Mouse (Mus musculus) adrenal gland, postnatal 36 days (tissue): ENCODE results near the gene Mylpf. TPM values are rescaled to one million over a fixed set of nuclear protein-coding genes. Genes with fewer than 3 reads are reported as not detected.
"Not testable (repeated sequence)": the region's sequence is repeated elsewhere in the genome, so short reads cannot be mapped to it uniquely, and the experiment has no call there.

Experiments used
- DNase-seq, 2 experiments: peaks; one replicate each; pipeline ENCODE4 v3.0.0; 2021; ENCODE audit warnings: mixed read lengths in 1 of 2
- total RNA-seq, 2 experiments: library from RNA; stranded (reverse); gene quantifications; 2 replicates each; pipeline ENCODE4 v1.2.3; 2021

The Mylpf gene
- total RNA-seq, 2 experiments from 2014 or later, result 1.9 to 2.7 TPM

DNA sequence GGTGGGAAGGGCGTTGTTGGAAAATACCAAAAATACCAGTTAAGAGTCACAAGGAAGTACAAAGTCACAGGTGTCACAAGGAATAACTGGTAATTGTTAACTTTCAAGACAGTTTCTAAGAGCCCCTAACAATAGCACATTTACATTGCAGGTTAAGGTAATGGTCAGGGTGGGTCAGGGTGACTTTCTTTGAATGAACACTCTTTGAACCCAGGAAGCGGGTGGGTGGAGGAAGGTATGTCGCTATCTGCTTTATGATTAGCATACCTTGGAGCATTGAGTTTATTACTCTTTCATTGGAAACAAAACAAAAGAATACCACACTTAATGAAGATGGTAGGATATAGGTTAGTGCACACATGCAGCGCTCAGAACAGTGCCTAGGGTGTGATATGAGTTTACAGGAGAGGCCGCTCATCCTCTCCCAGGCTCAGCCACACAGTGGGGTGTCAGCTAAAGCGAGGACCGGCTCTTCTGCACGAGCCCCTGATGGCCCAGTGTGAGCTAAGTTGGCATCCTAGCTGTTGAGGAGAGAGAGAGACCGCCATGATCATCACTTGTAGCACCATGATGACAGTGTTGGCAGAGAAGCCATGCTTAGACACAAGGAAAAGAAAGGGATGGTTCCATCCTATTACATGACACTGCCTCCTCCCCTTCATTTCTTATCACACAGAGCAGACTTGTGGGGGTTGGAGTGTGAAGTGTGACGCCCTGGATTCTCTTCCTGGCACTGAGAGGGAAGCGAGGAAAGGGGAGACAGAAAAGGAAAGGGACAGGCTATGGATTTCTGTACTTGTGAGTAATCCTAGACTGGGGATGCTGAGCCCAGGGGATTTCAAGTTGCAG lies 16.7 kb downstream of the Mylpf start:
- DNase-seq, result no peak

DNA sequence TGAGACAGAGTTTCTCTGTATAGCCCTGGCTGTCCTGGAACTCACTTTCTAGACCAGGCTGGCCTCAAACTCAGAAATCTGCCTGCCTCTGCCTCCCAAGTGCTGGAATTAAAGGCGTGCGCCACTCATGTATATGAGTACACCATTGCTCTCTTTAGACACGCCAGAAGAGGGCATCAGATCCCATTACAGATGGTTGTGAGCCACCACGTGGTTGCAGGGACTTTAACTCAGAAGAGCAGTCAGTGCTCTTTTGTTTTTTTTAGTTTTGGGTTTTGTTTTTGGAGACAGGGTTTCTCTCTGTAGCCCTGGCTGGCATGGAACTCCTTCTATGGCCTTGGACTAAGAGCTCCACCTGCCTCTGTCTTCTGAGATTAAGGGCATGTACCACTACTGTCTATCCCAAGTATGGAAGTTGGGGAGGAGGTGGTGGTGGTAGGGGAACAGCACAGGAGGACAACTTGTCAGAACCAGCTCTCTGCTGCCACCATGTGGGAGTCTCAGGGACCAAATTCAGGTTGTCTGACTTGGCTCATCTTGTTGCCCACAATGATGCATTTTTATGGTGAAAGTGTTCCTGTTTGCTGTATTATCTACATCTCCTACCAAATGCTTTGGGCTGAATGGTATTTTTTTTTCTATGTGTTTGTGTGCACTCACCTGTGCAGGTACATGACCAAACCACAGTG lies 20.1 kb downstream of the Mylpf start:
- DNase-seq, result peak; percentile 83 to 90

DNA sequence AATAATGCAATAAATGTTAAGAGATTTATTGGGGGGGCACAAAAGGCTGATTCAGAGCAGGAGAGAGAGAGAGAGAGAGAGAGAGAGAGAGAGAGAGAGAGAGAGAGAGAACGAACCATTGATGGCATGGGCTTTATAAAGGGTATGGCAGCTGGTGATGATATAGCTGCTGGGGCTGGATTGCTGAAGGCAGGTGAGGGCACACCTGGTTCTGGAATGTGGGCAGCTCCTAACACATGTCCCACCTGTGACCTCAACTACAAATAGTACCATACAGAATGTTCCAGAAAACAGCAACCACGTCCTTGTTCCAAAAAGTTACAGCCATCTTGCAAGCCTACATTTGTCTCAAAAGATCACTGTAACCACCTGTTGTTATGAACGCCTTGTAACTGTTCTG lies 22.7 kb downstream of the Mylpf start:
- DNase-seq, result no peak

DNA sequence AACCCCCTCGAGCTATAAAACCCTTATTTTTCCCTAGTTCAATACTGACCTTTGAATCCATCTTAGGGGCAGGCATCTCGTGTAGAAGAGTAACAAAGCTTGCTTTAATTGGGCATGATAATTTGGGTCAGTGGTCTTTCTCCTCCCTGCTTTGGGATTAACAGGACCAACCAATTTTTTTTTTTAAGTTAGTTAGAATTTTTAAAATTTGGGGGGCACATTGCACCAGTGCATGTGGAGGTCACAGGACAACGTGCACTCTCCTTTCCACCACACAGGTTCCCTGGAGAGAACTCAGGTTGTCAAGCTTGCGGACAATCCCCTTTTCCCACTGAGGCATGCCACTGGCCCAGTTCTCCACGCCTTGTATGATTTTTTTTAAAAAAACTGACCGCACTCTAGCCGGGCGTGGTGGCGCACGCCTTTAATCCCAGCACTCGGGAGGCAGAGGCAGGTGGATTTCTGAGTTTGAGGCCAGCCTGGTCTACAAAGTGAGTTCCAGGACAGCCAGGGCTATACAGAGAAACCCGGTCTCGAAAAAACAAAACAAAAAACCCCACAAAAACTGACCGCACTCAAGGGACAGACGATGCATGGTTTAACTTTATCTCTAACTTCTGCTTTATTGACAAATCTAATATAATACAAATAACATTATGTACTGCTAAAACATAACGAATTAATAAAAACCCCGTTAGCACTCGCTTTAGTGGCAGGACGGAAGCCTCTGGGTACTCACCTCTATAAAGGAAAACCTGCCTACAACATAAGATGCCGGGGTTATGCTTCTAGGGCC lies 23.3 kb downstream of the Mylpf start:
- DNase-seq, result no peak

DNA sequence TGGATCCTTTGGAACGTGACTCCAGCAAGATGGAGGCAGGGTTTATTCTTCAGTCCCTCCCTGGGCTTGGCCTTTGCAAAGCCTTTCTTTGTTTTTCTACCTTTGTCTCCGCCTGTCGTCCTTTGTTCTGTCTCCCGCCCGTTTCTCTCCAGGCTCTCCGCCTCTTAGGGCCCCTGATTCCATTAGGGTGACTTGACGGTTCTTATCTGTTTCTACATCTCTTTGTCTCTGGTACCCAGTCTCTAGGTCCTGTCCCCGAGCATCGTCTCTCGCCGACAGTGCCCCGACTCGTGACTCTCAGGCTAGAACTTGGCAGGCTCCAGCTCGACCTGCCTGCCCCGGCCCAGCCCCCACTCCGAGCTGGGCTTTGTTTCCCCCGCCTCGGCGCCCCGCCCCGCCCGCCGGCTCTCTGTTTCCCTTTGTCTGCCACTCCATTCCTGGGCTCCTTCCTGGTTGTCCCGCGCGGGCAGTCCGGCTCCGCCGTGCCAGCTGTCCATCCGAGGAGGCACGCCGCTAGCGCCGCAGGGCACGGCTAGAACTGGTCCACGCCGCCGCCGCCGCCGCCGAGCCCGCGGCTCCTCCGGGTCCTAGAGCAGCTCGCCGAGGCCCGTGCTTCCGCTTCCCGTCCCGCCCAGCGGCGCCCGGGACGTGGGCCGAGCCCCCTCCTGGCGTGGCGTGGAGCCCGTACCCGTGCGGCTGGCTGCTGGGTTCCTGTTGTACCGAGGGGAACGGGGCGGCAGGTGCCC lies 24.1 kb downstream of the Mylpf start, which contains the start of the genes Zfp553 and Sept1:
Gene Zfp553, plus strand, starts transcription at position 440 of the 746 bp plus-strand sequence.
Gene Sept1, minus strand, starts transcription at position 509 of the 746 bp plus-strand sequence.
- peak; percentile 89 to 93 for DNase-seq

DNA sequence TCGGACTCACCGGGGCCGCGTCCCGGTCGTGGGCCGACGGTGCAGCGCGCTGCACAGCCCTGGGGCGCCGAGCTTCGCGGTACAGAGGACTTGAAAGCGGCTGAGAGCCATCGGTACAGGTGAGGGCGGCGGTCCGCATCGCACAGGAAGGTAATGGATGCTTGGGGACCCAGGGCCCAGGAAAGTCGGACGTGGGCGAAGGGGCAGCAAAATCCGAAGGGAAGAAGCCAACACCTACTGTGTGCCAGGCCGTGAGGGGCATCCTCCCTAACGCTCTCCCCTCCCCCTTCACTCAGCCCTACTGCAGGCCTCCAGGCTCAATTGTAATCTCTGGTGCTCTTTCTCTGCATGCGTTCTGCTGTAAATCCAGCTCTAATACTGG lies 24.7 kb downstream of the Mylpf start:
- peak; percentile 32 to 51 for DNase-seq

DNA sequence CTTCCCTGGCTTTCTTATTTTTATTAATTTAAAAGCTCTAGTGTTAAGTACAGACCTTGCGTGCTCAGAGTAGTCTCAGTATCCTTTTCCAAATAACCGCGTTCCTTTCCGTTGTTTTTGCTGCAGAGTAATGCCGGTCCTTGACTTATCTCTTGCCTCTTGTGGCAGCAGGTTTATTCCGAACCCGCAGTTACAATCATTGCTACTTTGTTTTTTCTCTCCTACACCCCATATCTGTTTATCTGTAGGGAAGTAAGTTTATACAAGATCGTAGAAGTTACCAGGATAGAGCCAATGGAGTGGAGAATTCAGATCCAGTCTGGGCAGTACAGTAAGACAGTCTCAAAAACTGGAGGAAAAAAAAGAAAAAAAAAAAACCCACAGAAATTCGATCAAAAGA lies 25.1 kb downstream of the Mylpf start:
- DNase-seq, result no peak

DNA sequence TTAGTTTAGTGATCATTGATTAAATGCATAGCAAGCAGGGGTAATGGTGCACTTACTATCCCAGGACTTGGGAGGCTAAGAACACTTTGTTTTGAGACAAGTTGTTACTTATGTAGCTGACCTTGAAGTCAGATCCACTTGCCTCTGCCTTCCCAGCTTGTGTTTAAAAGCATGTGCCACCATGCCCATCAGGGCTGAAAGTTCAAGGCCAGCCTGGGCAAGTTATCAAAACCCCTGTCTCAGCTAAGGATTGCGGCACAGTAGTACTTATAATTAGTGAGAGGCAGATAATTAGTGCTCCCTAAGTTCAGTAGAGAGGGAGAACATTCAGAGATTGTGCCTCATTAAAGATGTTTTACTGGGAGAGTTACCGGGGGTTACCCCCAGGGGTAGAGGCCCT lies 26.1 kb downstream of the Mylpf start:
- DNase-seq, result peak in 1 of 2 experiments; percentile 43

DNA sequence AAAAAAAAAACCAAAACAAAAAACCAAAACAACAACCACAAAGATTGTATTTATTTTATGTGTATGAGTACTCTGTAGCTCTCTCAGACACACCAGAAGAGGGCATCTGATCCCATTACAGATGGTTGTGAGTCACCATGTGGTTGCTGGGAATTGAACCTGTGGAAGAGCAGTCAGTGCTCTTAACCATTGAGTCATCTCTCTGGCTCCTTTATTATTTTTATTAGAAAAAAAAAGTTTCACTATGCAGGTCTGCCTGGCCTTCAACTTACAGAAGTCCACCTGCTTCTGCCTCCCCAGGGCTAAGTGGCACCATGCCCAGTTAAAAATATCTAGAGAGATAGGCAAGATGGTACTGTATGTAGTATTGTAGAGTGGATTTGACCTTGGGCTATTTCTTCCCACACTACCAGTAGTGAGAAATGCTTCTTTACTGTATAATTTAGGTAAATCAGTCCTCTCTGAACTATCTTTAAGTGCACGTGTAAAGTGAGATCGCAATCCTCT lies 34.7 kb downstream of the Mylpf start:
- no peak for DNase-seq

DNA sequence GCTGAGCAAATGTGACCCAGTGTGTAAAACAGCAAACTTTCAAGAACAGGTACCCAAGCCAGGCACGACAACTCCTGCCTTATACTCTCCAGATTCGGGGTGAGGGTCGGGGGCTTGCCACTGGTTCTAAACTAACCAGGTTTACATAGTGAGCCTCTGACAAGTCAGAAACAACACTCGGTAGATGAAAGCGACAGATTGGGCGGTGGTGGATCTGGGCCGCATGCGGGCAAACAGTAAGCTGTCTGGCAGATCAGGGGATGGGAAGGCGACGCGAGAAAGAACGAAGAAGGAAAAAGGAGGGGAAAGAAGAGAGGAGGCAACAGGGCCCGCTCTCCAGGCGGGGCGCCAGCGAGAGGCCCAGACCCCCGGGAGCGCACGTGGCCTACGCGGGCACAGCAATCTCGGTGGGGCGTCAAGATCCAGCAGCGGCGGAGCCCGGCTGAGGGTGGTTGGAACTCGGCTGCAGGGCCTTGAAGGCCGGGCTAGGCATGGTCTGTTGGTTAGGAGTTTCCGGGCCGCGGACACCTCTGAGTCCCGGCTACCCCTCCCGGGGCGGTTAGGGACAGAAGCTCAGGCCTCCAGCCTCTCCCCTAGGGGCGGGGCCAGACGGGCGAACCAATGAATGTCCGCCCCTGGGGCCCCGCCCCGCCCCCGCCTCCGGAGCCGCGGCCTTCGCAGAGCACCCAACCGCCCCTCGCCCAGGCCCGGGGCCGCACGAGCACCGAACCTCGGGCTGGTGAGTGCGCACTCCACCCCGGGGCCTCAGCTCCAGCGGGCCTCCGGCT lies 35.4 kb downstream of the Mylpf start, which contains the start of gene Zfp771:
Gene Zfp771, plus strand, starts transcription at position 405 of the 788 bp plus-strand sequence.
- DNase-seq, result peak; percentile 97 to 99

DNA sequence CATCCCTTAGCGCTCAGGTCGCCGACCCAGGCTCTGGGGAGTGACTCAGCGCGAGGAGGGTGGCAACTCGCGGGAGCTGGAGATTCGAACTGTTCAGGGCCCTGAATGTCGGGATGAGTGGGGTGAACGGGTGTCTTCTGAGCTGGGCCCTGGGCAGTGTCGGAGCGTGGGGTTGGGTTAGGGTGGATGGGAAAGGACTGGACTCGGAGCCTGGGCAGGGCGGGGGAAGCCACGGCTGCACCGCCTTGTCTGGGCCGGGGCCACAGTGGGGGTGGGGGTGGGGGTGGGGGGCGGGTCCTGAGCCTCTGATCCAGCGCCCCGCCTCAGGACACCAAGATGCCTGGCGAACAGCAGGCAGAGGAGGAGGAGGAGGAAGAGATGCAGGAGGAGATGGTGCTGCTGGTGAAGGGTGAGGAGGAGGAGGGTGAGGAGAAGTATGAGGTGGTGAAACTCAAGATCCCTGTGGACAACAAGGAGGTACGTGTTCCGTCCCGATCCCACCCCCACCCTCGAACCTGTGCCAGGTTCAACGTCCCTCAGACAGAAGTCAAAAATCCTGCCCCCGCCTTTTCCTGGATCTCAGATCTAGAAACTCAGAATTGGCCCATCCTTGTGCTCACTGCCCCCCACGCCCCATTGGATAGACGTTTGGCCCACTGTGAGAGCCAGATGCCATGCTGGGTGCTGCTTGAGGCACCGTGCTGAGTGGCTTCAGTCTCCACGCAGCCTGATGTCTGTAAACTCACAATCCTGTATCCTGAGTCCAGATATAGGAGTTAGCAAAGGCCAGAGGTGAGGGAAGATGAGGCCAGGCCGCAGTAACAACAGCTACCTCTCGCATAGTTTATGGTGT lies 36.2 kb downstream of the Mylpf start:
- DNase-seq, result peak in 1 of 2 experiments; percentile 63

DNA sequence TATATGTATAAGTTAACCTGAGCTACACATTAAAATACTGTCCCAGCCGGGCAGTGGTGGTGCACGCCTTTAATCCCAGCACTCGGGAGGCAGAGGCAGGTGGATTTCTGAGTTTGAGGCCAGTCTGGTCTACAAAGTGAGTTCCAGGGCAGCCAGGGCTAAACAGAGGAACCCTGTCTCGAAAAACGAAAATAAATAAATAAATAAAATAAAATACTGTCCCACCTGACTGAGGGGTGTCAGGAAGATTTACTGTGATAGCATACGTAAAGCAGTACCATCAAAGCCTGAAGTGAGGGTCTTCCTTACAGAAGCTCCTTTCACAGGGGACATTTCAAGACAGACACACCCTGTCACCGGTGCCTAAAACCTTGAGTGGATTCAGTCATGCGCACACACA lies 41.8 kb downstream of the Mylpf start:
- DNase-seq, result not testable (repeated sequence)

DNA sequence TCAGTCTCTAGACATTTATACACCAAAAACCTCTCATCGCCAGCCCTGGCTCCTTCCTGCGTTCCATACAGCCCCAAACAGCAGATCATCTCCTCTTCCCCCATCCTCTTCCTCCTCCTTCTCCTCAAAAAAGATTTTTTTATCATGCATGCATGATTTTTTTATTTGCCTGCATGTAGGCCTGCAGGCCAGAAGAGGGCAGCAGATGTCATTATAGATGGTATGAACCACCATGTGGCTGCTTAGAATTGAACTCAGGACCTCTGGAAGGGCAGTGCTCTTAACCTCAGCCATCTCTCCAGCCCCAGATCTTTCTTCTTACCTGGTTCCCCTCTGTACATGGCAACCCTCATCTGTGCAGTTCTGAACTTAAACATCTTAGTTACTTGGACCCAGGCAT lies 43.7 kb downstream of the Mylpf start:
- no peak for DNase-seq

DNA sequence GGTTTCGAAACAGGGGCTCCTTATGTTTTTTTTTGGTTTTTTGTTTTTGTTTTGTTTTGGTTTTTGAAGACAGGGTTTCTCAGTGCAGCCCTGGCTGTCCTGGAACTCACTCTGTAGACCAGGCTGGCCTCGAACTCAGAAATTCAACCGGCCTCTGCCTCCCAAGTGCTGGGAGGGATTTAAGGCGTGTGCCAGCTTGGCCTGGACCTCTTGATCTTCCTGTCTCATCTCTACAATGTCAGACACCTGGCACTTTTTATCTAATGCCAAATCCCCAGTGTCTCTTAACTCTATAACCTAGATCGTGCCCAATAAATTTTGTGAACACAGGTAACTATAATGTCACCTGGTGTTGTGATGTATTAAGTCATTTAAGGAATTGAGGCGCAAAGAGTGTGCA lies 44.7 kb downstream of the Mylpf start:
- no peak for DNase-seq

DNA sequence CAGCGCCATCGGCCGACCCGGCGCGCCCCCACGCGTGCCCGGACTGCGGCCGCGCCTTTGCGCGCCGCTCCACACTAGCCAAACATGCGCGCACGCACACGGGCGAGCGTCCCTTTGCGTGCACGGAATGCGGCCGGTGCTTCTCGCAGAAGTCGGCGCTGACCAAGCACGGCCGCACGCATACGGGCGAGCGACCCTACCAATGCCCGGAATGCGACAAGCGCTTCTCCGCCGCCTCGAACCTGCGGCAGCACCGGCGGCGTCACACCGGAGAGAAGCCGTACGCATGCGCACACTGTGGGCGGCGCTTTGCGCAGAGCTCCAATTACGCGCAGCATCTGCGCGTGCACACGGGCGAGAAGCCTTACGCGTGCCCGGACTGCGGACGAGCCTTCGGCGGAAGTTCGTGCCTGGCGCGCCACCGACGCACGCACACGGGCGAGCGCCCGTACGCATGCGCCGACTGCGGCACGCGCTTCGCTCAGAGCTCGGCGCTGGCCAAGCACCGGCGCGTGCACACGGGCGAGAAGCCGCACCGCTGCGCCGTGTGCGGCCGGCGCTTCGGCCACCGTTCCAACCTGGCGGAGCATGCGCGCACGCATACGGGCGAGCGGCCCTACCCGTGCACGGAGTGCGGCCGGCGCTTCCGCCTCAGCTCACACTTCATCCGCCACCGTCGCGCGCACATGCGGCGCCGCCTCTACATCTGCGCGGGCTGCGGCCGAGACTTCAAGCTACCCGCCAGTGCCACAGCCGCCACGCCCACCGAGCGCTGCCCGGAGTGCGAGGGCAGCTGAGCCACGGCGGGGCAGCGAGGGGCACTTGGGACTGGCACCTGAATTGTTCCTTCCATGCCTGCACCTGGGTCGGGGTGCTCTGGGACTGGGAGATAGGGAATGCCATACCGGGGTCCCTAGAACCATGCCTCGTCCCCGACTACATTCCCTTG lies 45.4 kb downstream of the Mylpf start:
- DNase-seq, result peak; percentile 96

DNA sequence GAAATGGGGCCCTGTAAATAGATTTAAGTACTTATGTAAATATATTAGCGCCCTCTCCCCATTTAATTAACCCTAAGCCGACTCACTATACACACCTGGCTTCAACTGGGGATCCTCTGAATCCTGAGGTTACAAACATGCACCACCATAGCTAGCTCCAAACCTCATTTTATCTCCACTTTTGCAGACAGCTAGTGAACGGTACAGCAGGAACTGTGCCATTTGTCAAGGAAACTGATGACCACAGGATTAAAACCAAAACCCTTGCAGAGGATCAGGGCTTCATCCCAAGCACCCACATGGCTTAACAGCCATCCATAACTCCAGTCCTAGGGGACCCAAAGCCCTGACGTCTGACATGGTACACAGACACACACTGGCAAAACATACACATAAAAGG lies 46.3 kb downstream of the Mylpf start:
- no peak for DNase-seq

DNA sequence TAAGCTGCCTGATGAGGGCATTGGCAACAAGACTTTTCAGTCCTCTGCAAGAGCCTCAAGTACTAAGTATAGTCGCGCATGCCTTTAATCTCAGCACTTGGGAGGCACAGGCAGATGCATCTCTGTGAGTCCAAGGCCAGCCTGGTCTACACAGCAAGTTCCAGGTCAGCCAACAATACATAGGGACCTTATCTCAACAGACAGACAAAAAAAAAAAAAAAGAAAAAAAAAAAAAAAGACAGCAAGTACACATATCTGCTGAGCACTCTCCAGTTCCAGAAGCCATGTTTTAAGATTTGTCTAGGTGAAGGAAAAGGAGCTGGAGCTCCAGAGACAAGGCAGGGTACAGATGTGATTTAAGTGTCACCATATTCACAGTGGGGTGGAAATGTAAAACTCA lies 47.3 kb downstream of the Mylpf start:
- DNase-seq, result no peak

DNA sequence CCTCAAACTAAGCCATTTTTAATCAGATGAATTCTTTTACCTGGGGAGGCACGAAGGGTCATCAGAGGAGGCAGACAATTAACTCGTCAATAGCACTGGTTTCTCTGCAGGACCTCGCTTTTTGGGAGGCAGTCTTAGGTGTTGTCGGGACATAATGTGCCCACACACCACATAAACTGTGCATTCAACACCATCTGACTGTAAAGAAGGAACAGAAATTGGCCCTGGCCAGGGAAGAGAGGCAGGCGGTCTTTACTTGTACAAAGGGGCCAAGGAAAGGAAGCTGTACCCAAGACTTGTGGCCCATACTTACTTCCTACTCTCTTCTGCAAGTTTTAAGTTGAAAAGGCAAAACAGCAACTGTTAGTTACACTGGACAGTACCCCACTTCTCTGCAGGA lies 47.8 kb downstream of the Mylpf start:
- no peak for DNase-seq
